Mouse (Mus musculus) kidney, embryonic 14.5 days (tissue): ENCODE results near the gene Top1. TPM values are rescaled to one million over a fixed set of nuclear protein-coding genes. Genes with fewer than 3 reads are reported as not detected.

ENCODE experiments used
- ATAC-seq: fragments of 200-750 bp; cut with Nextera tagmentation; 2 replicates; pipeline ENCODE4 v1.8.0; 2017; ENCODE audit warnings: moderate number of reproducible peaks, mild to moderate bottlenecking, moderate TSS enrichment, moderate library complexity; ENCODE audit not compliant: low FRiP score, low TSS enrichment
- H3K27ac ChIP-seq: fragments of 300-500 bp; sonication (generic); 2 replicates; pipeline ENCODE4 v1.5.1; 2014; ENCODE audit warnings: low read depth, mild to moderate bottlenecking, low read length, moderate library complexity, mixed read lengths
- H3K27me3 ChIP-seq: fragments of 300-500 bp; sonication (generic); 2 replicates; pipeline ENCODE4 v1.6.1; 2014; ENCODE audit warnings: mild to moderate bottlenecking, low read length; ENCODE audit not compliant: control insufficient read depth, insufficient read depth
- H3K36me3 ChIP-seq: fragments of 300-500 bp; sonication (generic); 2 replicates; pipeline ENCODE4 v1.6.1; 2014; ENCODE audit warnings: low read length, mixed read lengths; ENCODE audit not compliant: control insufficient read depth, insufficient read depth
- H3K4me1 ChIP-seq: fragments of 300-500 bp; sonication (generic); 2 replicates; pipeline ENCODE4 v1.6.1; 2014; ENCODE audit warnings: low read length, mixed read lengths; ENCODE audit not compliant: control insufficient read depth, insufficient read depth
- H3K4me2 ChIP-seq: fragments of 300-500 bp; sonication (generic); replicated peaks from 2 replicates; pipeline ENCODE4 v1.6.1; 2014; ENCODE audit warnings: low read depth, mild to moderate bottlenecking, low read length
- H3K4me3 ChIP-seq: fragments of 300-500 bp; sonication (generic); 2 replicates; pipeline ENCODE4 v1.5.1; 2014; ENCODE audit warnings: mild to moderate bottlenecking, low read length
- H3K9ac ChIP-seq: fragments of 300-500 bp; sonication (generic); 2 replicates; pipeline ENCODE4 v1.6.1; 2014; ENCODE audit warnings: low read depth, mild to moderate bottlenecking, low read length, moderate library complexity
- H3K9me3 ChIP-seq: fragments of 300-500 bp; sonication (generic); 2 replicates; pipeline ENCODE4 v1.6.1; 2016; ENCODE audit warnings: low read length; ENCODE audit not compliant: control insufficient read depth
- WGBS: fragments of 180-500 bp; shearing (Covaris S2); extraction: QIAGEN DNeasy Blood & Tissue Kit; methylation state at CpG from one replicate; pipeline ENCODE4 v1.1.7; 2014; 5-methylcytosine and 5-hydroxymethylcytosine counted together
- microRNA-seq: library from miRNA; unstranded; fragments of <30 nt; microRNA quantifications from one replicate; pipeline ENCODE4, GENCODE M21; 2016
- polyA plus RNA-seq: library from polyadenylated mRNA; unstranded; fragments of >200 nt; fragmentation: Nextera tagmentation; extraction: Ambion mirVana; gene quantifications from 2 replicates; pipeline ENCODE4 v1.2.1, GENCODE M21; 2014

Top1 gene
- polyA plus RNA-seq, 1 experiment from 2014 or later = 108 TPM

DNA sequence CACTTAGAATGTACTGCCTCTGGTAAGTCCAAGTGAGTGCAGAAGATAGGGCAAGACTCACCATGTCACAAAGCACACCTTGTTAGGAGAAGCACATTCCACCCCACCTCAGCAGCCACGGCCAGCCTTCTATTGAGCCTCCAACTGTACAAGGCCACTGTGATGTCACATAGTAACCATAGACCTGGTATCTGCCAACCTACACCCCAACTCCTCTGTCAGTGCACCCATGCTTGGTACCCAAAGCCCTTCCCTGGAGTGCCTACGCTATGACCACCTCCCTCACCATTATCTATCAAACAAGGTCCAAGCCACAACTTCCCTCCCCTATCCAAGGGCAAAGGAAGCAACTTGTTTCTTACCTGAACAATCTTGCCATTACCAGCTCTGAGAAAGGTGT lies 123.3 kb downstream of the Top1 start:
- no peaks in the 10 kb centered on the region for H3K27me3 ChIP-seq
- no peak overlapping the region for H3K4me3 ChIP-seq
- no peak overlapping the region for H3K4me2 ChIP-seq
- no peak for ATAC-seq
- H3K4me1 ChIP-seq = no peaks in the 10 kb centered on the region
- peaks cover 18% of the 10 kb centered on the region; the same call in 1 of the 2 replicates for H3K36me3 ChIP-seq
- H3K9ac ChIP-seq = no peak overlapping the region
- H3K9me3 ChIP-seq = no peaks in the 10 kb centered on the region
- WGBS = 92% methylated on average over 2 of the region's 2 CpGs
- no peak overlapping the region; the same call in 1 of the 2 replicates for H3K27ac ChIP-seq

DNA sequence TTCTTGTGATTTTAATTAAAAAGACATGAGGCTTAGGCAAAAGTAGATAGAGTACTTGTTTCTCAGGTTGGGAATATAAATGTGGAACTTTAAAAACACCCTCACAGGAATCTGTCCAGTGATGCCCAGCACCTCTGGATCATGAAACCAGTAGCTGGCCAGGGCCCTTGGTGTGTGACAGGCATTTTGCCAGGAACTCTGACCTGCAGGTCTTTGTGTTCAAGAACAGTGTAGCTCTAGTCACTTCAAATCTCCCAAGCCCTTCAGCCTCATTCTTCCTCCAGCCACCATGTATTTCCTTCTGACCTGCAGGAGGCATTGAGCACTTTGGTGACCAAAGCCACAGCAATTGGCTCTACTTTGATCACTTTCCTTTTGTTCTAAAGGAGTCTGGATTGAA lies 124.7 kb downstream of the Top1 start:
- Histone ChIP-seq H3K9me3 (no peaks in the 10 kb centered on the region), H3K36me3 (peaks cover 9% of the 10 kb centered on the region; the same call in 1 of the 2 replicates), H3K4me1 (no peaks in the 10 kb centered on the region), H3K4me2 (no peak overlapping the region), H3K27ac (no peak overlapping the region), H3K27me3 (no peaks in the 10 kb centered on the region), H3K9ac (no peak overlapping the region), H3K4me3 (no peak overlapping the region)
- ATAC-seq = no peak

DNA sequence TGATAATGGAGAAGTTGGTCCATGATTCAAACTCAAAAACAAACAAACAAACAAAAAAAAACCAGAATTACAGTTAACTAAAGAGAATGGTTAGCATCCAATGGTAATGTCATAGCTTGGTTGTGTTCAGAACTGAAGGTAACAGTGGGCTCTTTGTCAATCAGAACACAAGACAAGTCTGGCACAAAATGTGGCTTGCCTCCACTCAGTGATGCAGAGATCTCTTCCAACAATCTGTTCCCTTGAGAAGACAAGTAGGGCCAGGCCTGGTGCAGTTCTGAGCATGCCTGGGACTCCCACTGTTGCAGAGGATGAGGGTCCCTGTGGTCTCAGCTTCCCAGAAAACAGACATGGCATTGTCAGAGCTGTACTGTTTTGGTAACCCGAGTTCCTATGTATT lies 125.2 kb downstream of the Top1 start:
- Histone ChIP-seq H3K4me2 (no peak overlapping the region), H3K4me1 (no peaks in the 10 kb centered on the region), H3K9me3 (no peaks in the 10 kb centered on the region), H3K27ac (no peak overlapping the region), H3K36me3 (peaks cover 9% of the 10 kb centered on the region; the same call in 1 of the 2 replicates), H3K9ac (no peak overlapping the region), H3K4me3 (no peak overlapping the region), H3K27me3 (no peaks in the 10 kb centered on the region)
- ATAC-seq = no peak
- 86% methylated on average over 1 of the region's 1 CpGs for WGBS

DNA sequence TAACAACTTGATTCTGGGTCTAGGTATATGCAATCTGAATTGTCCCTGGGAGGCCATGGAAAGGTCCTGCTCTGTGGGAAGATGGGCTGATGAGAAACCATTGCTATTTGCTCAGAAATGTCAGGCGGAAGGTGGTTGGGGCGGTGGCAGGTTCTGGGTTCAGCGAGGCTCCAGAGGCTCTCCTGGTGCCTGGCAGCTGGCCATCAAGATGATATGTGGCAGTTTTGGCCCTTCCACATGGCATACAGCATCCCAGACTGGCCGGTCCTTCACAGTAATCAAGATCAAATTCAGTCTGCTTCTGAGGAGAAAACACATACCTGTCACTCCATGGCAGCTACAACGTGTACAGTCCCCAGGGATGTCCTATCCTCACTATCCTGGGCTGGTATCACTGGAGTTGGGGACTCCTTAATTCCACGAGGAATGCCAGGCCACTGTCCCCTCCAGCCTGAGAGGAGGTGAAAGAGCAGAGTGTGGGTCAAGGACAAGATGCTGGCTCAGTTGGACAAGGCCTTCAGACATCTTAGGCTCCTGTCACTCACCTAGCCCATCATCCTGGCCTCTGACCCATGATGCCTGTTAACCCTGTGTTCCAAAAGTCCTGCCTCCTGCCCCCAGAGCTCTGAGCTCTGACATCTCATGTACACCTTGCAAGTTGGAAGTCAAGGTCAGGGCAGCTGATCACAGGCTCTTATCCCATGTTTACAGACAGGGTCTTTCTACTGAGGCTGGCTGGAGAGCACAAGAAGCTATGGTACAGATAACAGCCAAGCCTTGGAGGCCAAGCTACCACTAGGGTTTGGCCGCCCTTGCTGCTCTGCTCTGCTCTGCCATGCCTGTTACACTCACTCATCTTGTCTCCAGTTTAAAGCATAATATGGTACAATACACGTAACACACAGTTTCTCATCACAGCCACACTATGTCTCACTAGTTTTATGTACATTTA lies 125.9 kb downstream of the Top1 start:
- no peak overlapping the region for H3K9ac ChIP-seq
- WGBS = 87% methylated on average over 8 of the region's 8 CpGs
- no peaks in the 10 kb centered on the region for H3K4me1 ChIP-seq
- peaks cover 9% of the 10 kb centered on the region; the same call in 1 of the 2 replicates for H3K36me3 ChIP-seq
- no peak for ATAC-seq
- no peak overlapping the region for H3K27ac ChIP-seq
- H3K9me3 ChIP-seq = no peaks in the 10 kb centered on the region
- H3K27me3 ChIP-seq = no peaks in the 10 kb centered on the region
- H3K4me3 ChIP-seq = no peak overlapping the region
- H3K4me2 ChIP-seq = no peak overlapping the region

Small RNAs within 50 kb of the gene (microRNA-seq; reads per million reads assigned to microRNA genes)
- gene Gm23968 = not detected

Other genes with a start within 250 kb of the Top1 start
- gene Plcg1, start 85.4 kb downstream of the Top1 start, polyA plus RNA-seq = 32.9 and 60.3 TPM in 2 replicates
- 7.0 and 10.2 TPM in 2 replicates for gene Zhx3, start 227.1 kb downstream of the Top1 start, polyA plus RNA-seq
- 1.1 and 1.9 TPM in 2 replicates for gene Lpin3, start 234.8 kb downstream of the Top1 start, polyA plus RNA-seq